10 mouse cellular contexts compared by ENCODE assay signal in the genomic region with DNA sequence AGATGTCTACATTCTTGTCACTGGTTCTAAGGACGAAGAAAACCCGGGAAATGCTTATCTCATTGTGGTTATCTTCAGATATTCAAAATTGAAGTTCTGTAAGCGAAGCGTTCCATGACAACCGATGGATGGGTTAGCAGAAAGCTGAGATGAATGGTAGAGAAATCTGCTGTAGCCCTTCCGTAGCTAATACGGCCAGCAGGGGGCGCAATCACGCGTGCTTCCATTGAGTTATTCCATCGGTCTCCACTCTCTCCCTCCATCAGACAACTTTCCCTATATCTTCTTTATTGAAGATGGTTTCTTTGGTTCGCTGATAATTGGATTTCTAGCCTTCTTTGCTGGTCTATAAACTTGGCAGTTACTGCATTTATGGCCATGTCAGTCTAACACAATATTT.
DNase-seq lines count a peak whose midpoint lies in the region; ATAC-seq and TF ChIP-seq lines count a peak whose summit lies in the region.
"Had no signal": no experiment of that assay in that cellular context is flagged by ENCODE, and none has a peak within 500 bp of the region (broad histone marks: within the 10 kb centered on the region; RNA-seq: fewer than 3 reads in every experiment).

No protein-coding gene starts in this region.

- ATAC-seq in hindbrain, embryonic 11.5 days (ENCODE audit: low FRiP score): no peak
- ATAC-seq in hindbrain, embryonic 12.5 days (ENCODE audit: low FRiP score): no peak
- ATAC-seq in erythroblast, adult 5-6 weeks (replicated peaks; ENCODE audit: low FRiP score, poor library complexity, severe bottlenecking): no peak

- no peak for TF ChIP-seq RAD21 in MEL (IDR thresholded peaks at IDR 0.05; ENCODE audit: low read depth, low read length)

- peak in 2 of 3 experiments; percentile 14 to 42; a peak in 4 of 6 replicates for TF ChIP-seq CTCF in MEL (IDR thresholded peaks at IDR 0.05 in 2 of 3, conservative IDR thresholded peaks at IDR 0.05 in 1 of 3; ENCODE audit: control insufficient read depth in 1 of 3, insufficient read depth in 1 of 3, low read depth in 2 of 3, low read length in 3 of 3, poor library complexity in 1 of 3, severe bottlenecking in 1 of 3)

- no peak for TF ChIP-seq EP300 in MEL (IDR thresholded peaks at IDR 0.05; ENCODE audit: low read depth in 1 of 2, low read length in 2 of 2)

- H3K9me3 ChIP-seq in hindbrain, embryonic 11.5 days (ENCODE audit: control insufficient read depth, low read length): no peaks in the 10 kb centered on the region
- H3K9me3 ChIP-seq in hindbrain, embryonic 12.5 days (replicated peaks): no peaks in the 10 kb centered on the region
- H3K9me3 ChIP-seq in MEL (replicated peaks; ENCODE audit: insufficient read depth, low read length): no peaks in the 10 kb centered on the region
- H3K9me3 ChIP-seq: hindbrain, embryonic 15.5 days; neural tube, embryonic 12.5 days had no signal

- no peaks in the 10 kb centered on the region for H3K27me3 ChIP-seq in hindbrain, embryonic 11.5 days (ENCODE audit: control insufficient read depth, insufficient read depth, low read length)
- H3K27me3 ChIP-seq in hindbrain, embryonic 12.5 days: no peaks in the 10 kb centered on the region
- H3K27me3 ChIP-seq in MEL (ENCODE audit: control insufficient read depth in 1 of 2, insufficient read depth in 2 of 2, low read length in 2 of 2): no peaks in the 10 kb centered on the region
- H3K27me3 ChIP-seq: hindbrain, embryonic 15.5 days; neural tube, embryonic 12.5 days had no signal

- H3K9ac ChIP-seq in hindbrain, embryonic 11.5 days (ENCODE audit: low read depth, low read length): no peak overlapping the region
- H3K9ac ChIP-seq in hindbrain, embryonic 12.5 days: no peak overlapping the region
- no peak overlapping the region for H3K9ac ChIP-seq in MEL (ENCODE audit: control insufficient read depth, low read depth, low read length, poor library complexity, severe bottlenecking)
- H3K9ac ChIP-seq: hindbrain, embryonic 15.5 days; neural tube, embryonic 12.5 days had no signal

- H3K4me2 ChIP-seq in hindbrain, embryonic 11.5 days (replicated peaks; ENCODE audit: low read depth, low read length): no peak overlapping the region
- no peak overlapping the region for H3K4me2 ChIP-seq in hindbrain, embryonic 12.5 days (replicated peaks)
- H3K4me2 ChIP-seq: hindbrain, embryonic 15.5 days; neural tube, embryonic 12.5 days had no signal

- no peaks in the 10 kb centered on the region for H3K4me1 ChIP-seq in hindbrain, embryonic 11.5 days (replicated peaks; ENCODE audit: control insufficient read depth, insufficient read depth, low read length)
- H3K4me1 ChIP-seq in hindbrain, embryonic 12.5 days: no peaks in the 10 kb centered on the region
- H3K4me1 ChIP-seq in MEL (ENCODE audit: control insufficient read depth in 1 of 2, insufficient read depth in 2 of 2, low read length in 2 of 2): no peaks in the 10 kb centered on the region
- H3K4me1 ChIP-seq: hindbrain, embryonic 15.5 days; neural tube, embryonic 12.5 days had no signal

- 38% methylated on average over 12 of the region's 12 CpGs for WGBS in hindbrain, embryonic 11.5 days
- WGBS in hindbrain, embryonic 12.5 days: 45% methylated on average over 12 of the region's 12 CpGs

- no peaks in the 10 kb centered on the region for H3K79me2 ChIP-seq in MEL (ENCODE audit: control insufficient read depth, insufficient read depth, low read length, poor library complexity)

- intact Hi-C loops in left cerebral cortex, postnatal 25 days (cut with DNase I): loop anchor here (2.0 kb wide), 1 partner anchor 713 kb away; no protein-coding TSS in a partner anchor

- H3K36me3 ChIP-seq in hindbrain, embryonic 11.5 days (ENCODE audit: control insufficient read depth, insufficient read depth, low read length): no peaks in the 10 kb centered on the region
- no peaks in the 10 kb centered on the region for H3K36me3 ChIP-seq in hindbrain, embryonic 12.5 days
- no peaks in the 10 kb centered on the region for H3K36me3 ChIP-seq in MEL (ENCODE audit: control insufficient read depth in 1 of 2, insufficient read depth in 2 of 2, low read length in 2 of 2)
- H3K36me3 ChIP-seq: hindbrain, embryonic 15.5 days; neural tube, embryonic 12.5 days had no signal

- peak; percentile 82 for DNase-seq in hindbrain, embryonic 11.5 days (ENCODE audit: low spot score)
- no peak for DNase-seq in MEL (ENCODE audit: low read depth, low spot score)
- peak; percentile 74 for DNase-seq in adrenal gland, postnatal 25 days
- peak; percentile 44 to 55 for DNase-seq in frontal cortex, postnatal 36 days (ENCODE audit: low spot score in 2 of 2)
- DNase-seq in left cerebral cortex, postnatal 25 days (ENCODE audit: low spot score in 2 of 2): peak; percentile 18 to 55
- DNase-seq in right cerebral cortex, adult 18-20 months: peak; percentile 40

- no peak overlapping the region for H3K4me3 ChIP-seq in hindbrain, embryonic 11.5 days (ENCODE audit: low read depth, low read length)
- no peak overlapping the region for H3K4me3 ChIP-seq in hindbrain, embryonic 12.5 days
- H3K4me3 ChIP-seq in MEL (ENCODE audit: control insufficient read depth in 1 of 2, insufficient read depth in 1 of 2, low read depth in 2 of 2, low read length in 2 of 2): no peak overlapping the region
- H3K4me3 ChIP-seq: hindbrain, embryonic 15.5 days; neural tube, embryonic 12.5 days had no signal

- TF ChIP-seq POLR2A in MEL (IDR thresholded peaks at IDR 0.05; ENCODE audit: control insufficient read depth in 1 of 2, insufficient read depth in 1 of 2, low read depth in 1 of 2, low read length in 2 of 2, poor library complexity in 1 of 2): no peak

- H3K27ac ChIP-seq in hindbrain, embryonic 11.5 days (ENCODE audit: low read depth, low read length): no peak overlapping the region
- no peak overlapping the region for H3K27ac ChIP-seq in hindbrain, embryonic 12.5 days
- H3K27ac ChIP-seq in MEL (ENCODE audit: control insufficient read depth, low read depth, low read length): no peak overlapping the region
- H3K27ac ChIP-seq: hindbrain, embryonic 15.5 days; neural tube, embryonic 12.5 days had no signal

TF ChIP-seq in MEL, 35 proteins besides CTCF, POLR2A, EP300 and RAD21:
- TF ChIP-seq NRF1 (IDR thresholded peaks at IDR 0.05; ENCODE audit: insufficient read depth, low read depth, low read length, poor library complexity, severe bottlenecking): no peak
- no peak for TF ChIP-seq MXI1 (IDR thresholded peaks at IDR 0.05; ENCODE audit: low read depth, low read length)
- no peak for TF ChIP-seq TCF12 (IDR thresholded peaks at IDR 0.05; ENCODE audit: low read depth, low read length)
- no peak for TF ChIP-seq USF1 (IDR thresholded peaks at IDR 0.05; ENCODE audit: low read depth, low read length)
- no peak for TF ChIP-seq MYC (IDR thresholded peaks at IDR 0.05; ENCODE audit: low read depth, low read length)
